Mouse (Mus musculus): ENCODE measurements around the gene Pdcd1lg2.

DNA sequence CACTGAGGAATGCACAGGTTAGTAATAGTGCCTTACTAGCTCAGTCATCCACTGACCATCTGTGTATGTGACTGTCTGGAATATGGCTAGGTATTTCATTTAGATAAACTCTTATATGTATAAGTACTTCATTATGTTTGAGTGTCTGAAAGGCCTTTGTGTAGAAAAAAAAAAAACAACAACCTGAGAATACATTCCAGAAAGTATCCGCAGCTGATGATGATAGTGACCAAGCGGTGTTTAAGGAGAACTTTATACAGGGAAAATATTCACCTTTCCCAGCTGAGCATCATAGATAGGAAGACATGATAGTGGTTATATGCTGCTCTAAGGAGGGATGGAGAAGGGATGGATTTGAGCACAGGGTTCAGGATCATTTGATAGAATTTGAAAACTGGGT, 42.7 kb upstream of the Pdcd1lg2 start:
- TF ChIP-seq CTCF (IDR thresholded peaks at IDR 0.05) (no peak), EP300 (IDR thresholded peaks at IDR 0.05; ENCODE audit: insufficient read depth, low read depth, low read length) (no peak), POLR2A (IDR thresholded peaks at IDR 0.05; ENCODE audit: insufficient read depth, low read depth, low read length) (no peak)

Data from heart, adult 2 months (tissue).